Mouse (Mus musculus) spleen, adult 2 months (tissue): ENCODE results near the gene Nrarp.

Experiments used
- CTCF ChIP-seq: fragments of 200-500 bp; IDR thresholded peaks from 2 replicates; pipeline ENCODE4 v1.5.1; 2011; ENCODE audit warnings: mild to moderate bottlenecking, inconsistent platforms; ENCODE audit not compliant: insufficient read depth, insufficient read length, insufficient replicate concordance; ENCODE audit errors: extremely low read depth
- POLR2A ChIP-seq: fragments of 200-500 bp; IDR thresholded peaks from 2 replicates; pipeline ENCODE4 v1.6.1; 2011; ENCODE audit warnings: low read depth, low read length, inconsistent platforms

- TF ChIP-seq POLR2A (no peak), CTCF (no peak)
Measured at GRCm38 (mm10) chr2:25227406-25227805, 46.8 kb downstream of the Nrarp start.
